Mouse (Mus musculus) intestine, embryonic 14.5 days (tissue): ENCODE results near the gene Rag2. TPM values are rescaled to one million over a fixed set of nuclear protein-coding genes. Genes with fewer than 3 reads are reported as not detected.

Experiments
- polyA plus RNA-seq: library from polyadenylated mRNA; unstranded; fragments of >200 nt; fragmentation: Nextera tagmentation; extraction: Ambion mirVana; gene quantifications from 2 replicates; pipeline ENCODE4 v1.2.1, GENCODE M21; 2014

Rag2 gene
- polyA plus RNA-seq, 1 experiment from 2014 or later, result 0.15 TPM

Other genes starting within 250 kb of the Rag2 start
- not detected in 2 replicates for gene Rag1, start 24.8 kb downstream of the Rag2 start, polyA plus RNA-seq
- 52.3 and 64.4 TPM in 2 replicates for gene B230118H07Rik, start 24.8 kb downstream of the Rag2 start, polyA plus RNA-seq
- 14.1 and 15.6 TPM in 2 replicates for gene Traf6, start 53.7 kb downstream of the Rag2 start, polyA plus RNA-seq